Mouse (Mus musculus) hindbrain, embryonic 16.5 days (tissue): ENCODE measurements at regions not wholly inside any gene's neighbourhood (a gene's known extent, or its start where the extent isn't known, plus 50 kb on each side); places are given as distances from the start of the nearest gene placed in this dataset.

Source experiments
- ATAC-seq: fragments of 200-750 bp; cut with Nextera tagmentation; 2 replicates; pipeline ENCODE4 v1.8.0; 2017; ENCODE audit warnings: moderate TSS enrichment, moderate library complexity
- H3K27ac ChIP-seq: fragments of 300-500 bp; sonication (generic); 2 replicates; pipeline ENCODE4 v1.5.1; 2014; ENCODE audit warnings: low read depth, mild to moderate bottlenecking, control low read depth, low read length, moderate library complexity
- H3K27me3 ChIP-seq: fragments of 300-500 bp; sonication (generic); replicated peaks from 2 replicates; pipeline ENCODE4 v1.6.1; 2014; ENCODE audit warnings: low read length; ENCODE audit not compliant: control insufficient read depth, insufficient read depth
- H3K36me3 ChIP-seq: fragments of 300-500 bp; sonication (generic); 2 replicates; pipeline ENCODE4 v1.6.1; 2014; ENCODE audit warnings: mild to moderate bottlenecking, low read length, moderate library complexity, mixed read lengths; ENCODE audit not compliant: control insufficient read depth, insufficient read depth
- H3K4me1 ChIP-seq: fragments of 300-500 bp; sonication (generic); 2 replicates; pipeline ENCODE4 v1.6.1; 2014; ENCODE audit warnings: low read depth, low read length; ENCODE audit not compliant: control insufficient read depth, insufficient read depth
- H3K4me2 ChIP-seq: fragments of 300-500 bp; sonication (generic); 2 replicates; pipeline ENCODE4 v1.6.1; 2014; ENCODE audit warnings: mild to moderate bottlenecking, low read length, control low read depth, moderate library complexity
- H3K4me3 ChIP-seq: fragments of 300-500 bp; sonication (generic); 2 replicates; pipeline ENCODE4 v1.5.1; 2014; ENCODE audit warnings: mild to moderate bottlenecking, low read length, control low read depth, moderate library complexity
- H3K9ac ChIP-seq: fragments of 300-500 bp; sonication (generic); 2 replicates; pipeline ENCODE4 v1.6.1; 2014; ENCODE audit warnings: low read depth, mild to moderate bottlenecking, control low read depth, low read length, moderate library complexity
- H3K9me3 ChIP-seq: fragments of 300-500 bp; sonication (generic); 2 replicates; pipeline ENCODE4 v1.6.1; 2014; ENCODE audit warnings: mild to moderate bottlenecking, low read length, moderate library complexity; ENCODE audit not compliant: control insufficient read depth
- WGBS: fragments of 180-500 bp; shearing (Covaris S2); extraction: QIAGEN DNeasy Blood & Tissue Kit; methylation state at CpG from one replicate; pipeline ENCODE4 v1.1.7; 2014; 5-methylcytosine and 5-hydroxymethylcytosine counted together

DNA sequence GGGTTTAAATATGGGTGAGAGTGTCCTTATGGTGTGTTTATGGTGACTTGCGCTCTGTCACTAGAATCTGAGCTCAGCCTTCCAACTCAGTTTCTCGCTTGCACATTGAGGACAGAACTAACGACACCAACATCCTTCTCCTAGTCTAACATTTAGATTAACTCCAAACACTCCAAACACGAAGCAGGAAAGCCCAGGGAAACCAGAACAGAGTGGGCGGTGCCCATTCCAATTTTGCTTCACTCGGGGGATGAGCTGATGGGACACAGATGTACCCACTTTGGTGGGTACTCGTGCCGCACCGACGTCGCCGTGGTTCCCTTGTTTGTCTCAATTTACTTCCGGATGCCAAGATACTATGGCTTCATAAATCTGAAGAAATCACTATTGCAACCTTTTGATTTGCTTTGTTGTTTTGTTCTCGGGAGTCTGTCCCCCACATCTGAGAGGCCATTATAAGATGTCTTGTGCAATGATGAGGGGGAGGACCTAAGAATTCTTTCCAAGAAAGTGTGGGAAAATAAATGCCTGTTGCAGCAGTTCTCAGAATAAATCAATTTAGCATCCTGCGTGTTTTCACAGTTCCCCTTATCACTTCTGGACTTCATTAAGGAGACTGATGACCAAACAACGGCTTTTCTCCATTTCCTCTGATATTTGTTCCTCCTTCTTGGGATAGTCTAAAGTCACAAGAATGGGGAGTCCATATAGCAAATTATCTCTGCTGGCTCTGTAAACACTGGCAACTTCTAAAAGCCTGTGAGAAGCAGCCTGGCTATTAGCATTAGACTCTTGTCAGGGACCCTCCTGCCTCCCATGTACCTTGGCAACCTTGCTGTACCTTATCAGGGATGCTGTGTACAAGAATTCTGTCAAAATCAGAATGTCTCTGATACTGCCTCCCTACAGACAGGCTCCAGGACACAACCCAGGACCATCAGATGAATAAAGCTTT lies 96.2 kb upstream of the Klf9 start:
- no peak overlapping the region for H3K9ac ChIP-seq
- no peaks in the 10 kb centered on the region for H3K4me1 ChIP-seq
- H3K9me3 ChIP-seq: no peaks in the 10 kb centered on the region
- H3K36me3 ChIP-seq: no peaks in the 10 kb centered on the region
- no peaks in the 10 kb centered on the region for H3K27me3 ChIP-seq
- H3K27ac ChIP-seq: no peak overlapping the region
- ATAC-seq: no peak
- WGBS: 82% methylated on average over 16 of the region's 16 CpGs
- H3K4me3 ChIP-seq: no peak overlapping the region
- no peak overlapping the region for H3K4me2 ChIP-seq

DNA sequence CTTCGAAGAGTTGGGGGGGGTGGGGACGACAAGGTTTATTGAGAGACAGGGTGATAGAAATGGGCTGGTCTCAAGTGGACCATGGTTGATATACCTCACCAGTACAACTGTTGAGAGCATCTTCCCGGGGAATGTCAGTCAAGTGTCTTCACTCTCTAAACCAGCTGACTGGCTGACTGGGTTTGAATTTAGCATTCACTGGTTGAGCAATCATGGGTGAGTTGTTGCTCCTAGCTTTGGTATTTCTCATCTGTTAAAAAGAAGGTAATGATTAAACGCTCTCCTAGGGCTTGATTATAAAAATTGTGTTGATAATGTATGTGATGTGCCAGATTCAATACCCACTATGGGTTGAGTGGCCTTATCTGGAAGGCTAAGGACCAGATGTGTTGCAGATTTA lies 89.6 kb upstream of the Klf9 start:
- Histone ChIP-seq H3K36me3 (no peaks in the 10 kb centered on the region), H3K9me3 (no peaks in the 10 kb centered on the region), H3K4me3 (no peak overlapping the region), H3K4me2 (no peak overlapping the region), H3K27me3 (no peaks in the 10 kb centered on the region), H3K9ac (no peak overlapping the region), H3K4me1 (no peaks in the 10 kb centered on the region), H3K27ac (no peak overlapping the region)
- ATAC-seq: no peak
- 91% methylated on average over 4 of the region's 4 CpGs for WGBS

DNA sequence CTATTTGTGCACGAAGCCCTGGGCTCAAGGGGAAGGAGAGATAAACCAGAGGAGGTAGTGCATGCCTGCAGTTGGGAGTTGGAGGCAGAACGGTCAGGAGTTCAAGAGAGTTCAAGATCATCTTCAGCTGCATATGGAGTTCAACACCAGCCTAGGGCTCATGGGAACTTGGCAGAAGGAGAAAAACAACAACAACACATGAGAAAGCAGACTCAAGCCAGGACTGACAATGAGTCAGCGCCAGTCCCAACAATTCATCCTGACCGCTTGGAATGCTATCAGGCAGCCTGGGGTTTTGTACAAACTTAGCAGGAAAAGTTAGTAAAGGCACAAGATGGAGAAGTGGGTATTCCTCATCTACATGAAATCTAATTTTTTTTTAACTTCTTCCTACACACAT lies 86.6 kb upstream of the Klf9 start:
- 80% methylated on average over 4 of the region's 4 CpGs for WGBS
- Histone ChIP-seq H3K4me2 (no peak overlapping the region), H3K4me3 (no peak overlapping the region)

DNA sequence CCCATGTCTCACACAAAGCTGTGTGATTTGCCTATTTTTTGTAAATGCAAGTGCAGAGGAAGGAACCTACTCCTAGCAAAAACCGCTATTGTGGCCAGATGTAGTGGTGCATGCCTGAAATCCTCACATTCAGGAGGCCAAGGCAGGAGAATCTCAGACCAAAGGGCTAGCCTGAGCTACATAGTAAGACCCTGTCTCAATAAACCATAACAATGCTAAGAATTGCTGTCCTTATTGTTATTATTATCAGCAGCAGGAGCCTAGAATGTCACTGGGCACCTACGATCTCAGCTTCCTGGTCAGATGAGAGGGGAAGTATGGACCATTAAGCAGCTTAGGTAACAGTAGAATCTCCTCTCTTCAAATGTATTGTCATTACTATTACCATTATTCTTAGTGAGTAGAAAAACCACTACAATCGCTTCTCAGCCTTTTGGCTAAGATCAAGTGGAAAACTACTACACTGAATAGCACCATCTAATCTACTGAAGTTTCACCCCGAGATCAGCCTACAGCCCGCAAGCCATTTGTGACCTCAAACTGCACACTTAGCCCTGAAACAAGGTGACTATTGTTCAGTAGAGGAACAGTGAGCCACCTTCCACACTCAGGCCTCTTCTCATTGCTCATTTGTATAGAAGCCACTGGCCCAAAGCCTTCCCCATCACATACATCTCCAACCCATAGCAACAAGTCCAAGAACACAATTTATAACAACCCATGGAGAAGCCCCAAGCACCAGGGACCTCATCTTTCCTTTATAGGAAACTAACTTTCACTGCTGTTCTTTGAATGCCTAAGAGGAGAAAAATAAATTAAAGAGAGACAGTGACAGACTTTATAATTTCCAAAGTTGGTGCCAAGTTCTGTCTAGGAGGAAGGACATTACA lies 84.9 kb upstream of the Klf9 start:
- no peak for ATAC-seq
- Histone ChIP-seq H3K4me3 (no peak overlapping the region), H3K9me3 (no peaks in the 10 kb centered on the region), H3K36me3 (no peaks in the 10 kb centered on the region), H3K27me3 (no peaks in the 10 kb centered on the region; the same call in 1 of the 2 replicates), H3K9ac (no peak overlapping the region), H3K4me1 (peaks cover 13% of the 10 kb centered on the region), H3K4me2 (peak overlapping the region; percentile 70), H3K27ac (no peak overlapping the region)
- 86% methylated on average over 5 of the region's 5 CpGs for whole genome bisulfite sequencing

More for the DNA sequence above, 86.6 kb upstream of the Klf9 start:
- H3K4me1 ChIP-seq: peaks cover 13% of the 10 kb centered on the region
- no peak overlapping the region for H3K9ac ChIP-seq
- H3K27me3 ChIP-seq: no peaks in the 10 kb centered on the region; the same call in 1 of the 2 replicates
- ATAC-seq: no peak
- H3K9me3 ChIP-seq: no peaks in the 10 kb centered on the region
- no peak overlapping the region for H3K27ac ChIP-seq
- no peaks in the 10 kb centered on the region for H3K36me3 ChIP-seq

DNA sequence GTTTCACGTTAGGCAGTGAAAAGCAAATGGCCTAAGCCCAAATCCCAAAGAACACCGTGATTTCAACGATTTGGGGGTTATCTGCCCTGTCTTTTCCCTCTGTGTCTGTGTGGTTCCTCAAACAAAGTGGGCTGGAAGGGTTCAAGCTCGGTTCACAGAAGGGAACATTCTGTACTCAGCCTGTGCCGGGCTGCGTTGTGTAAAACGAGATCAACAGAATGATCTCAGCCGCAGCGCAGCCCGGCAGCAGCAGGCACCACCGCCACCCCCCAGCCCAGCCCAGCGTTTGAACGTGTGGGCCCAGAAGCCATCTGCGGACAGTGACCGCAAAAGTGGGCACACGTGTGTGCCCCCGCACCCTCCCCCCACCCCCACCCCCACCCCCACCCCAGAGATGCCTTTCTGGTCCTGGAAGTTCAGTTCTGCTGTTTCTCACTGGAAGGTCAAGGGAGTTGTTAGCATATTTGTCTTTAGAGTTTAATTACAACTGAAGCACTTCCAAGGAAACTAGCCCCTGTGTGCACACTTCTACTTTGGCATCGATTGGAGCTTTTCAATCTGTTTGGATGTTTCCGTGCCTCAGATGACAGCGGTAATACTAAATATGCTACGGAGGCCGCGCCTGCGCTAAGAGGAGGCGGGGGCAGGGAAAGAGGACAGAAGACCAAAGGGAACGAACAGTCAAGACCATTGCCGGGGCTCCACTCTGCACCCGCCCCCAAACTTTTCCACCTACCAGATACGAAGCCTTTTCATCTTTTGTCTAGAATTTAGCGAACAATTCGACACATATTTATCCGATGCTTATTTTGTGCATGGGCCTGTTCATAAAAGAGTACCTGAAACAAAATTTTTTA lies 83.9 kb upstream of the Klf9 start:
- Histone ChIP-seq H3K27ac (peak overlapping the region; percentile 56), H3K9ac (peak overlapping the region; percentile 55), H3K4me3 (peak overlapping the region; percentile 37), H3K4me1 (peaks cover 13% of the 10 kb centered on the region), H3K9me3 (no peaks in the 10 kb centered on the region), H3K27me3 (no peaks in the 10 kb centered on the region; the same call in 1 of the 2 replicates), H3K36me3 (no peaks in the 10 kb centered on the region), H3K4me2 (peak overlapping the region; percentile 70)
- 3% methylated on average over 32 of the region's 32 CpGs for WGBS
- ATAC-seq: peak; percentile 86

DNA sequence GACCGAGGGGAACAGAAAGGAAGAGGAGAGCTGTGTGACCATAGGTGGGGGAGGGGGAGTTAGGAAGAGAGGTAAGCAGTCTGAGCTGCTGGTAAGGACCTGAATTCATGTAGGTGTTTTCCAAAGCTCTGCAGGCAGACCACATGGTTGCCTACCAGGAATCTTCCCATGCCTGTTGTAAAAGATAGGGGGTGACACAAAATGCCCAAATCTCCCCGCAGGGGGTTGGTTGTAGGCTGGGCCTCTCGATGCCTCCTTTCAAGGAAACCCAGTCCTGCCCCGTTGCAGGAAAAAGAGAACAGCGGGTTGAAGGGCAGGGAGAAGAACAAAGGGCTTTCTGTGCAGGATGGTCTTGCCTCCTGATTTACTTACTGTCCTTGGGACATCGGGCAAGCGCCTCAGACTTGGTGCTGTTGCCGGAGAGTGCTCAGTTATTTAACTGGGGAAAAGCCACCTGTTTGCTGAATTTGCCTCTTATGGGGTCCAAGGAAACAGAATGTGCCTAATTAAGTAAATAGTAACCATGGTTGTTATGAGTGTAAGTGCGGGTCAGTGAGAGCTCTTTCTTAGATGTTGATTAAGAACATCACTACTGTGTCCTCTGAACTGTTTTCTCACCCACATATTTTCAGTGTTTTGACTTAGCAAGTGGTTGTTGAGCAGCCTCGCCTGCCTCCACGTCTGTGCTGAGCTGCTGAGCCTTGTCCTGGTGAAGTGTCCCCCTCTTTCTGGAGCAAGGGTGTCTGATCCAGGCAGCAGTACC lies 83.1 kb upstream of the Klf9 start:
- Histone ChIP-seq H3K4me2 (peak overlapping the region; percentile 70), H3K9ac (peak overlapping the region; percentile 55; the same call in 1 of the 2 replicates), H3K9me3 (no peaks in the 10 kb centered on the region), H3K27ac (peak overlapping the region; percentile 56), H3K27me3 (no peaks in the 10 kb centered on the region; the same call in 1 of the 2 replicates), H3K36me3 (no peaks in the 10 kb centered on the region), H3K4me3 (peak overlapping the region; percentile 37), H3K4me1 (peaks cover 13% of the 10 kb centered on the region)
- WGBS: 18% methylated on average over 11 of the region's 11 CpGs
- peak; percentile 43; the same call in 1 of the 2 replicates for ATAC-seq

DNA sequence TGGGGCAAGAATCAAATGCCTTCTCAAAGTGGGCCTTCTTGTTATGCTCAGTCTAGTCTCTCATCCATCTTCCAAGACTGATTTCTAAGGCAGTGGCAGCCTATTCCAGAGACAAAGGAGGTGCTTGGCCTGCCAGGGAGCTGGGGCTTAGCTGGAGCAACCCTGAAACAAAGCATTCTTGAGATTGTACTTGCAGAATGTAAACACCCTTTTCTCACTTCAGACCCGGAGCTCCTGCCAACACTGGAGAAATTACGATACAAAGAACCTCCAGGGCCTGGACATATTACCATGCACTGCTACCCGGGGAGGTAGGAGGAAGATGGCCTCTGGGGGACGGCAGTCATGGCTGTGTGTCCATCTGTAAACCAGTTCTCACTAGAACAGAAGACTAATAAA lies 82.5 kb upstream of the Klf9 start:
- H3K27me3 ChIP-seq: no peaks in the 10 kb centered on the region; the same call in 1 of the 2 replicates
- no peaks in the 10 kb centered on the region for H3K9me3 ChIP-seq
- H3K4me2 ChIP-seq: no peak overlapping the region
- peak; percentile 25; the same call in 1 of the 2 replicates for ATAC-seq
- peak overlapping the region; percentile 18; the same call in 1 of the 2 replicates for H3K27ac ChIP-seq
- H3K4me3 ChIP-seq: no peak overlapping the region
- H3K4me1 ChIP-seq: peaks cover 13% of the 10 kb centered on the region
- H3K36me3 ChIP-seq: no peaks in the 10 kb centered on the region
- 20% methylated on average over 4 of the region's 4 CpGs for WGBS
- peak overlapping the region; percentile 26; the same call in 1 of the 2 replicates for H3K9ac ChIP-seq

DNA sequence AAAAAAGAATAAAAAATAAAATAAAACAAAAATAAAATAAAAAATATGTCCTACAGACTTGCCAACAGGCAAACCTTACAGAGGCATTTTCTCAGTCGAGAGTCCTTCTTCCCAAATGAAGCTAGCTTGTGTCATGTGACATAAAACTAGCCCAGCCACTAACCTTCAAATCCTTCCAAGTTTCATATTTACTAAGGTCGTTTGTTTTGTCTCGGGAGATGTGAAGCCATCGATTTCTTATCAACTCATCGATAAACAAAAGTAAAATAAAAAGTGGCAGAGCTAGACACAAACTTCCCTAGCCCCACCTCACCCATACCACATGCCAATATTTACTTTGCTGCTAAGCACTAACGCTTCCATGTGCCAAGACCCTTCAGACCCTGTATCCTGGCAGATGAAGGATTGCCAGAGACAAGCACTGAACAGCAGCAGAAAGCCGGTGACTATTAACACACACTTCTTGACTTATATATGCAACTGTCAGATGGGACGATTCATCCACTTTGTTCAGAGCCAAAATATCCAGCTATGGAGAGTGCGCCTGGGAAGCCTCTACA lies 79.9 kb upstream of the Klf9 start:
- WGBS: 82% methylated on average over 9 of the region's 9 CpGs
- ATAC-seq: no peak

More for the DNA sequence above, 79.9 kb upstream of the Klf9 start:
- Histone ChIP-seq H3K4me2 (no peak overlapping the region), H3K9ac (no peak overlapping the region), H3K4me3 (no peak overlapping the region), H3K9me3 (no peaks in the 10 kb centered on the region), H3K4me1 (peaks cover 13% of the 10 kb centered on the region), H3K27ac (no peak overlapping the region), H3K27me3 (no peaks in the 10 kb centered on the region; the same call in 1 of the 2 replicates), H3K36me3 (no peaks in the 10 kb centered on the region)
